Mouse (Mus musculus) kidney, adult 11 months (tissue): ENCODE data around the gene Lix1.

ENCODE experiments used
- DNase-seq: peaks from one replicate; pipeline ENCODE4 v3.0.0; 2022

The Lix1 gene

GRCm38 (mm10) chr17:17499278-17499677 is 96.8 kb downstream of the Lix1 start:
- DNase-seq: no peak

- no peak for DNase-seq
Observed at GRCm38 (mm10) chr17:17506677-17507076, 104.2 kb downstream of the Lix1 start.
